Mouse (Mus musculus) urinary bladder, postnatal 4 days (tissue): ENCODE results near the gene Gpbp1.
A peak's percentile ranks its signal among the peaks of the same experiment; 100 is the strongest.

Experiments used
- DNase-seq, 2 experiments: peaks; one replicate each; pipeline ENCODE4 v3.0.0; 2021 to 2022; ENCODE audit warnings: low spot score in 2 of 2

Gpbp1 gene

DNA sequence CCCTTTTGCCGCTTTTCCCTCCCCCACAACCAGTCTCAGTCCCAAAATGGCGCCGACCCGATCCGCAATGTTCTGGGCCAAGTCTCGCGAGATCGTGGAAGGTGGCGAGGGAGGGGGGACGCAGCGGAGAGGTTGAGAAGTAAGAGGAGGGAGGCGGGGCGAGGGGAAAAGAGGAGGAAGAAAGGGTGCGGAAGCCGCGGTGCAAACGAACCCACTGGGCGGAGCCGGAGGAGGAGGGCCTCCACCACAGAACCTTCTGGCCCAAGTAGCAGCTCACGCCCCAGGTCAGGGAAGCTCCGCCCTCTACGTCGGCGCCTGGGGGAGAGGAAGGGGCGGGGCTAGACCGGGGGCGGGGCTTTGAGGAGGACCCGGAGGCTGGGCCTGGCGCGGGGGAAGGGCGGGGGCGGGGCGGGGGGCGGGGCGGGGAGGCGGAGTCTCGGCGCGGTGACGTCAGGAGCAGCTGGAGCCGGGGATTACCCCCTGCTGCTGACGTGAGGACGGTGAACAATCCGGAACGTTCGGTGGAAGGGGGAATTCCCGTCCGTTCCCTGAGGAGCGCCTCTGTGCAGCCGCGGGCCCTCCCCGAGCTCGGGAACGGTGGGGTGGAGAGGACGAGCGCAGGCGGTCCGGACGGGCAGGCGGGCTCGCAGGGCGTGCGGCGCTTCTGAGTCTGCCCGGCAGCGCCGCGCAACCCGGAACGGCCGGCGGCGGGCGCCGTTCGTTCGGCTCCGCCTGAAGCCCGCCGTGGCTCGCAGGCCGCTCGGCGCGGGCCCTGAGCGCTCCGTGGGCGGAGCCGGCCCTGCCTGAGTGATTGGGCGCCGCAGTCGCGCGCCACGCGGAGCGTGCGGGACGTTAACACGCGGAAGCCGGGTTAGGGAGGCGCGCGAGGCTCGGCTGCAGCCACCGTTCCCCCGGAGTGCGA, at the start of gene Gpbp1:
Gene Gpbp1, minus strand, starts transcription at position 310 of the 922 bp plus-strand sequence.
- peak; percentile 100 for DNase-seq

DNA sequence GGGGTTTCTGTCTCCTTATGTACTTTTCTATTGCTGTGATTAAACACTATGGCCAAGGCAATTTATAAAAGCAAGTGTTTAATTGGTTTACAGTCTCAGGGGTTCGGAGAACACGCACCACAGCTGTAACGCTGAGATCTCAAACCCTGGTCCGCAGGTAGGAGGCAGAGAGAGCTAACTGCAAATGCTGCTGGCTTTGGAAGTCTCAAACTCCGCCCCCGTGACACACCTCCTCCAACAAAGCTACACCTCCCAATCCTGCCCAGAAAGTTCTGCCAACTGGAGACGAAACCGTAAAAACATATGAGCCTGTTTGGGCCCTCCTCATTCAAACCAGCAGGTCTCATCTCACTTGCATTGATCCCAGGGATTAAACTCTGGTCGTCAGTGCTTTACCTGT, 47.8 kb upstream of the Gpbp1 start:
- DNase-seq, result no peak

DNA sequence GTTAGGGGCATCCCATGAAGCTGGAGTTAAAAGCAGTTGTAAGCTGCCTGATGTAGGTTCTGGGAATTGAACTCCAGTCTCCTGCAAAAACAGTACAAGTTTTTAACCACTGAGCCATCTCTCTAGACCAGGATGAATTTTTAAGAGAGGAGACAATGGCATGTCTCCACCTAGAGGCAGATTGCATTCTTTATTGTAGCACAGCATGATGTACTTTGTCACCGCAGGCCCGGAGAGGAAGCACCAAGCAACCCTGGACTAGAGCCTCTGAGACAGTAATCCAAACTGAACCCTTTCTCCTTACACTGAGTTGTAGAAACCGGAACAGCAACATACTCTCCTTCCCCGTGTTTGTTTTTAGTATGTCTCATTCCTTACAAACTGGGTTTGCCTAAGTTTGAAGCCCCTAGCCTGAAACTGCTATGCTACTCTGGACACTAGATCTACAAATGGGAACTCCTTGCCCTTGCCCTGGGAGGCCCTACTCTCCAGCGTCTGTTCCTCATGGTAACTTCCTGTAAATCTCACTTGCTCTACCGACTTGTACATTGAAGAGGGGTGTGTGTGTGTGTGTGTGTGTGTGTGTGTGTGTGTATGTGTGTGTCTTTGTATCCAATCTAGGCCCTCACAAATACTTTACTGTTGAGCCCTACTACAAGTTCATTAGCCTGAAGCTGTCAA, 46.4 kb upstream of the Gpbp1 start:
- DNase-seq, result no peak

DNA sequence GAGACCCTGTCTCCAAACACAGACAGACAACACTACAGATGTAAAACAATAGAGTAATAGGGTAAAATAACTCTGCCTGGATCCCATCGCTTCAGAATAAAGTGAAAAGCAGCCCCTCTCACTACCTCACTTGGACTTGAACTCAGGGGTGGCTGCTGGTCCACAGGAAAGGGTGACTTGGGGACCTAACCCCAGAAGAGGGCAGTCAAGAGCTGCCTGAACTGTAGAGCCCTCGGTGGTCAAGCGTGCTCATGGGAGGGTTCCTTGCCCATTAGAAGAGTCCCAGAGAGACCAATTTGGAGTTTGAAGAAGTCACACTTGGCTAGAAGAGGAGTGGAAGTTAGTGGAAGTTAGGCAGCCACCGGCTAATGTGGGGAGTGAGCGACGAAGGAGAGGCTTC, 44.2 kb upstream of the Gpbp1 start:
- no peak for DNase-seq

DNA sequence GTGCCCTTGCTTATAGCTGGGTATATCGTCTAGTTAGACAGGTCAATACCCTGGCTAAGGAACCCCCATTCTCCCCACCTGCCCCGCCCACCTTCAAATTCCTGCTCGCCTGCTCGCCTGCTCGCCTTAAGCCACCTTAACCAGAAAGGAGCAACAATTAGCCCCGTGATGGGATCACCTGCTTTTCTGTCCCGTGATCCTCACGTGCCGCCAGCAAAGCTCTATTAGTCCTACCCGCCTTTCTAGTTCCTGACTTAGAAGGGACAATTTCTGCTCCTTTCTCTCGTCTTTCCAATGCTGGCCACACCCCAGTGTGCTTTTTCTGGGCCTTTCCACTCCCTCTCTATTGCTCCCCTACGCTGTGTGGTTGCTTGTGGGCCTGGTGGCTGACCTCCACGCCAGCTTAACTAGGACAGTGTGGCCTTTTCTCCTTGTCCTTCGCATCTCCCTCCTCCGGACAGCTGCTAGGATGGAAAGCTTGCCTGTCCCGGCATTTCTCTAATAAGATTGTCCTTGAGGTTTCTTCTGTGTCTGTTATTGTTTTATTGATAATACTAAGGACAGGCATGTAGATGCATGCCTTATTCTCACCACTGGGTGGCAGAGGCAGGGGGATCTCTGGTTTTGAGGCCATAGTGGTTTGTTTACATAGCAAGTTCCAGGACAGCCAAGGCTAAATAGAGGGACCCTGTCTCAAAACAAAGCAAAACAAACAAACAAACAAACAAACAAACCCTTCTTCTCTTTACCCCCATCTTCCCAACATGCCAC, 42.5 kb upstream of the Gpbp1 start:
- no peak for DNase-seq

DNA sequence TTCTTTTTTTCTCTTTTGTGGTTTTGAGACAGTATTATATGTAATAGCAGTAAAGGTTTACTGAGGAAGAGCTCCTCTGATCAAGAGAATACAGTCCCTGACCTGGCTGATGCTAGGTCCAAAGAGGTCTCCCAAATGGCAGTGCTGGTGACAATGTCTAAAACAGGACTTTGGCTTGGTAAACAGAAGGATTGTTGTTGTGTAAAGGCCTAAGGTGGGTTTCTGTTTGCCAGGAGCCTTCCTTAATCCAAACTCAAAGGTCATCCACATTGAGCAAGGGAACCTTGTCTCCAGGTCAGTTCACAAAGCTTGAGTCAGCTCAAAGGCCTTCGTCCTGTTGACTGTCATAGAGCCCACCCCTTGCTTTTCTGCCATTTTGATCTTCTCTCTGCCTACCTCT, 41.8 kb upstream of the Gpbp1 start:
- no peak for DNase-seq

DNA sequence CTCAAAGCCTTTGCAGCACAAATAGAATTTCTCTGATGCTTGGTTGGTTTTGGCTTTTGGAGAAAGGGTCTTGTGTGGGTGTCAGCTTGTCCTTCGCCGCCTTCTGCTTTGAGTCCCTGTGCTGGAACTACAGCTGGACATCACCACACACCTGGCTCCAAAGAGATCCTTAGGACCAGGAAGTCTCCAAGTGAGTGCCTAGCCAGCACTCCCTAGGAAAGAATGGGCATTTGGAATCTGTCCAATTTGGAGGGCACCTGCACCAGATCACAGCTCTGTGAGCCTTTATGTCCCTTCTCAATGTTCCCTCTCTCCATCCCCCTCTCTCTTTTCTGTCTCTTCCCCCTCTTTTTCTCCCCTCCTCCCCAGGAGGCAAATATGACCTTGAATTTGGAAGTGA, 34.4 kb upstream of the Gpbp1 start:
- no peak for DNase-seq

DNA sequence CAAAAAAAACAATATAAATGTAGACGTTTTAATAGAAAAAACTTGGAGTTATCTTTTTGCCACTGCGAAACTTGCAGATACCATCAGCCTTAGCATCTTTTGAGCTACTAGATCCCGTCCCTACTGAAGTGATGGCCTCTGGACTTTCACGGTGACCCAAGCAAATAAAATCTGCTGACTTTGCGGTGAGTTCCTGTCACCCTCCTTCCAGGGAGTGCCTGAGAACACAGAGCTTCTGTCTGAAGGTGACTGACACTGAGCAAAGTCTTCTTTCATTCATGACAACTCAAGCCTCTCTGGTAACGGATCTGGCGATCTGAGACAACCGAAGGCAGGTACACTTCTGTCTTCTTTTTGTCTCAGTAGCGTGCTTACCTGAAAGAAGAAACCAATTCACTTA, 32.4 kb upstream of the Gpbp1 start:
- DNase-seq, result no peak

DNA sequence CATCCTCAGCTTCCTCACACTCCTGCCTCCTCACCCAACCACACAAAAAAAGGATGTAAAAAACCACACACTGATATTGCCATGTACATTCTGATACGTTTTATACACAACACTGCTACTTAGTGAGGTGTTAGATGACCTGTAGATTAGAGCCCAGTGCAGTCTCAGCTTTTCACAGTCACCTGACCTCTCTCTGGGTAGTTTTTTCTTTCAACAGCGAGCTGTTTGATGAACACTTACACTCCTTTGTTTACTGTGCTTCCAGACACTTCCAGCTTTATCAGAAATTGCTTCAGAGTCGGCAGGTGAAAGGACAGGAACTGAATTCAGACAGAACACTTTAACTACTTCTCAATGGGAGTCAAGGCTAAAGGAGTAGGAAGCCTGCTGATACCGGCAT, 30.5 kb upstream of the Gpbp1 start:
- no peak for DNase-seq

DNA sequence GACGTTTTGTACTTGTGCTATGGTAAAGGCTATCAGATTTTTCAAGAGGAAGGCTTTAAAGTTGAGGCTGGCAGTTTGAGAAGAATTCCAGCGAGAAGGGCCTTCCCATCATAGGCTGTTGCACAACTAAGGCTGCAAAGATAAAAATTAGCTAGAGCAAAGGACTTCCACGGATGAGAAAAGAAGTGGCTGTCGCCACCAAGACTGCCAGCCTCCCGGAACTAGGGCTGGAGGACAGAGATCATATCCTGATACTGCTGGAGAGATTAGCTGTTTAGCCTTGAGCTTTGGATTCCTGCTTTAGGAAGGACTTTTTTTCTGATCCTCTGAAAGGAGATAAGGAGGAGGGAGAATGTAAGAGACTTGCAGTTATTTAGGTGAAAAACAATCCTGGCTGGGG, 28.4 kb upstream of the Gpbp1 start:
- DNase-seq, result no peak

DNA sequence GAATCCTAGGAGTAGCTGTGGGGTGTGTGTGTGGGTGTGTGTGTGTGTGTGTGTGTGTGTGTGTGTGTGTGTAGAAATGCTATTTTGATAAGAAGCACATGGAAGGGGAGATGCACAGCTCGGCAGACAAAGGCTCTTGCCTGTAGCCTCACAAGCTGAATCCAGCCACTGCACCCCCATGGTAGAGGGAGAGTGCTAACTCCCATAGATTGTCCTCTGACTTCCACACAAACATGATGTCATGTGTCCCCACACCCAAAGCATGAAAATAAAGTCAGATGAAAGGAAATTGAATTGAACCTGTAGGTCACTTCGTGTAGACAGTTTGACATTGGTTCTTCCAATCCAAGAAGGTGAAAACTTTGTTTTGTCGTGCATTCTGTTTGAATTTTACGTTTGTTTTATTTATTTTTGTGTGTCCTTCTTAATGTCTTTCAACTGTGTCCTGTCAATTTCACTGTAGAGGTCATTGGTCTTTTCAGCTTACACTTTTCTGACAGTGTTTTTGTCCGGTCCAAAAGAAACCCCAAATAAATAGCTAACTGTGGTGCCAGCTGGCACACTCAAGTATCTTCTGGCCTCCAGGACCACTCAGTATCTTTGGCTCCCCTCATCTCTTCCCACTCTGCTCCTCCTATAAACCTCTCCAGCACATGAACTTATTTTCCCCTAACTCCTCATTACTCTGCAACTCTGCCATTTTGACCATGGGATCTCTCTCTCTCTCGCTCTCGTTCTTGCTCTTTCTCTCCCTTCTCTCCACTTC, 26.7 kb upstream of the Gpbp1 start:
- no peak for DNase-seq

DNA sequence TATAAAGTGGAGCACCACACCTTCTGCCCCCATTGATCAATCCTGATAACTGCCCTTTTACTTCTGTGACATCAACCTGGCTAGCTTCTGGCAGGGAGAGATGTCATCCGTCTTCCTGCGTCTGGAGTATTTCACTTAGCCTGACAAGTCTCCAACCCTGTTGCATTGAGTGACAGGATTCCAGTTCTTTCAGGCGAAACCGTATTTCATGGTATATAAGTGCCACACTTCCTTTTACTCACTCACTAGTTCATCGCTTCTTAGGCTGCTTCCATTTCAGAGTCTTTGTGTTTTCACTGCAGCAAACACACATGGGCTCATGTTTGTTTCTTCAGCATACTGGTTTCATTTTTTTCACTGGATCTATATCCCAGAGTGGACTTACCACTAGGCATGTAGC, 19.5 kb upstream of the Gpbp1 start:
- DNase-seq, result no peak

DNA sequence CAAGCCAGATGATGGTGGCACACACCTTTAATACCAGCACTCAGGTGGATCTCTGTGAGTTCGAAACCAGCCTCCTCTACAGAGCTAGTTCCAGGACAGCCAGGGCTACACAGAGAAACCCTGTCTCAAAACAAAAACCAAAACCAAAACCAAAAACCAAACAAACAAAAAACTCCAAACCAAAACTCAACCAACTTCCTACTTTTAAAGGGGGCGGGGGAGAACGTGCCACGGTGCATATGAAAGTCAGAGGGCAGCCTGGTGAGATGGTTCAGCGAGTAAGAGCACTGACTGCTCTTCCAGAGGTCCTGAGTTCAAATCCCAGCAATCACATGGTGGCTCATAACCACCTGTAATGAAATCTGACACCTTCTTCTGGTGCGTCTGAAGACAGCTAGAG, 18.7 kb upstream of the Gpbp1 start:
- DNase-seq, result no peak

DNA sequence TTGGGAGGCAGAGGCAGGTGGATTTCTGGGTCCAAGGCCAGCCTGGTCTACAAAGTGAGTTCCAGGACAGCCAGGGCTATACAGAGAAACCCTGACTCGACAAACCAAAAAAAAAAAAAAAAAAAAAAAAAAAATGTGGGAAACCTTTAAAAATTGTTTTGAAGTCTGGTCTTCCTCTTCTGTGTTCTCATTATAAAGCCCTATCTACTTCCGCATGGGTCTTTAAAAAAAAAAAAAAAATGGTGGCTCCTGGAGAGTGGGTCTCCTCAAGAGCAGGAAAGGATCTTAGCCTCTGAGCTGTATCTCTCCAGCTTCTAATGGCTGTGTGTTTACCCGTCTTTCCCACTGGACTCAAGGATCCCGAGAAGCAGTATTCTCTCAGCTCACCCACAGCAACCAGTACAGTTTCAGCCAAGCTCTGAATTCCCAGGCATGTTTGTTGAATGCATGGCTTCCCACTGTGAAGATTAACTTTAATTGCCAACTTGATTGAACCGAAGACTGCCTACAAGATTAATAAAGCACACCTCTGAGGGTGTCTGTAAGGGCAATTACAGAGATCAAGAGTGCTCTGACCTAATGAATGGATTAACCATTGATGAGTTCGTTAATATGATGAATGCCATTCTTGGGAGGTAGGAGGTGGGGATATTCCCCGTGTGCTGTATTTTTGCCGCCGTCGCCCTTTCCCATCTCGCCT, 4.6 kb upstream of the Gpbp1 start:
- DNase-seq, result no peak

DNA sequence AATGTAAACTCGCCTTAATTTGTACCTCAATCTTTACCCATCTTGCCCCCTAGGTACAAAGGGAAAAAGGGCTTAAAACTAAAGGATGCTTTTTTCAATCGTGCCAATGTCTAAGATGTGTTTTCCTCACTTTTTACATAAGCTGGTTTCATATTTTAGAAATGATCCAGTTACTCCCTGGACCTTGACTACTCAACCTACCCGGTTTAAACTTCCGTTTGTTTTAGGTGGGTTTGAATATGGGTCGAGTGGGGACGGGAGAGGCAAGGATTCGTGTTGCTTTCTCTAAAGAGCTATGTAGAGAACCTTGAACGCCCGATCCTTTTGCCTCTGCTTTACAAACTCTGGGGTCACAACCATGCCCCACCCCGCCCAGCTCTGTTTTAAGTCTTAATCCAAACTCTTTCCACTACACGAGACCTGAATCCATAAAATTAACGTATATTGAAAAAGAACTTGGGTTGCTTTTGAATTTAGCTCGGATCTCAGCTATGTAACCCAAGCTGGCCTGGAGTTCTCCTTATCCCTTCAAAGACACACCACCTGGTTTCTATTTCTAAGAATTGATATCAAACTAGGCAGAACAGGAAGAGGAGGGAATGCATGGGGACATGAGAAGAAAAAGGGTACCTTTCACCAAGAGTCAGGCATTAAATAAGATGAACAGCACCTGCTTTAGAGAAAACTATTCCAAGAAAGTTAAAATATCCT, 1.3 kb upstream of the Gpbp1 start:
- DNase-seq, result no peak

DNA sequence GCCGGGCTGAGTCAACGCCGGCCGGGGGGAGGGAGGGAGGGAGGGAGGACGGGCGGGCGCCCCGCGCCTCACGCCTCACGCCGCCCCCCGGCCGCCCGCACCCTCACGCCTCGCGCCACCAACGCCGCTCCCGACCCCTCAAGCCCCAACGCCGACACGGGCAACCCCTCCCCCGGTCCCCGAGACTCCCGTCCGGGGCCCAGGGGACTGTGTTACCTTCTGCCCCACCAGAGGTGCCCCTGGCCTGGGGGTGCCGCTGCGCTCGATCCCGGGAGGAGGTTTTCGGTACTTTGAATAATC, 459 bp downstream of the Gpbp1 start:
- no peak for DNase-seq

DNA sequence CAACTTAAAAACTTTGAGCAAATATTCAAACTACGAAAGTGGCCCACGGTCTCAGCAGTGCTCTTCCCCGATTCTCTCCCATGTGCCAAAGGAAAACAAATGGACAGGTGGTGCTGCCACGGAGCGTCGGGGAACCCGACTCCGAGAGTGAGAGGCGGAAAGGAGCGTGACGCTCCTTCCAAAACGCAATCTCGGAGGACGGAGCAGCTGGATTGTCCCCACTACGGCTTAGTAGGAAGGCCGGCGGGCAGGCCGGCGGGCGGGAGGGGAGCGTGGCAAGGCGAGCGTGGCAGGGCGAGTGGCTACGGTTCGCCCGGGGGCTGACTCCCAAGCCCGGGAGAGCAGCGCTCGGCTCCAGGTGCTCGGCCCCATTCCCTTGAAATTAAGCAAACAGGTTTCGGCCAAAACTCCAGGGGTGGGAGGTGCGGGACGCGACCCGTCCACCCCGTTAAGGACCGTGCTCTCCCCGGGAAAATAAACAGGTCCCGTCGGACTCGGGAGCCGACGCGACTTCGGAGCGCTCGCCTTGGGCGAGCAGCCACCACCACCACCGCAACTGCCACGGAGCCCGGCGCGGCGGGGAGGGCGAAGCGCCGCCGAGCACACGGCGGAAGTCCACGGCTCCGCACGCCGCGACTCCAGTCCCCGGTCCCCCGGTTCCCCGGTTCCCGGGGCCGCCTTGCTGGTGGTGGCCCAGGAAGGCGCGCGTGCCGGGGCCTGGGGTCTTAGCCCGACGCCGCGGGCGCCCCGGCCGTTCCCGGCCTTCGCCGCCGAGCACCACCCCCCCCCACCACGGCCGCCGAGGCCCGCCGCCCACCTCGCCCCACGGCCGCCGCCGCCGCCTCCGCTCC, 1.0 kb downstream of the Gpbp1 start:
- DNase-seq, result peak in 1 of 2 experiments; percentile 31

DNA sequence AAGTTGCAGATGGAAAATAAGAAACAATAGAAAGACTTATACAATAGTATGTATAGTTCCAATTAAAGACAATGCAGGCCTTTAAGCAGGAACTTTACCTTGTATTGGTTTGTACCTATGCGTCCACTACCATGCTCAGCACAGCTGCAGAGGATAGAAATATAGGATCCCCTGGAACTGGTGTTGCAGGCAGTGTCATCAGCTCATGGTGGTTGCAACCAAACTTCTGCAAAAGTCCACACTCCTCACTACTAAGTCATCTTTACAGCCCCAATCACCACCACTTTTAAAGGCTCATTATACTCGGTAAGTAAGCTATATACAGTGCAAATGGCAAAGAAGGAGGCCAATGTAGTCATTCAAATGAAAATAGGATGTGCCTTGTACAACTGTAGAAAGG, 12.2 kb downstream of the Gpbp1 start:
- DNase-seq, result no peak

DNA sequence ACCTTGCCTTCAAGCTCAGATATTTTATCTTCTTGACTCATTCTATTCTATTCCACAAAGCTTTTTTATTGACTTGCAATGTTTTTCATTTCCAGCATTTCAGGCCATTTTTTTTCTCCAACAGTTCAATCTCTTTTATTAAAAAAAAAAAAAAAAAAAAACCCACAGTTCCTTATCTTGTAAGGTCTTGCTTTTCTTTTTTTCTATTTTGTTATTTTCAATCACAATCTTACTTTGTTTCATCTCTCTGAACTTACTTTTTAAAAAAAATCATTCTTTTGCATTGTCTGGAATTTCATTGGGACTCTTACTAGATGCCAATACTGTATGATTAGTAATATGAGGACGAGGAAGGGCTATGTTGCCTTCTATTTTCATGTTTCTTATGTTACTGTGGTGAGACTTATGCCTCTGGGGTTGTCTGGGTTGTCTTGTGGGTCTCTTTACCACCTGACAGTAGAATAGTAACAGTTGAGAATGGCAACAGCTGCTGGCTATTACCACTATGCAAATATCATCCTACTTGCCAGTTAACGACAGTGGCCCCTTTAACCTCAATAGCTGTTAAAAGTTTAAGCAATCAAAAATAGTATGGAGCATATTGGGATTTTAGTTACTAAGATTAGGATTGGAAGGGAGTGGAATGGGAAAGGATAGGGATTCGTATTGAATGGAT, 19.2 kb downstream of the Gpbp1 start:
- no peak for DNase-seq
